Mouse (Mus musculus): ENCODE measurements at regions not wholly inside any gene's neighbourhood (a gene's known extent, or its start where the extent isn't known, plus 50 kb on each side); places are given as distances from the start of the nearest gene placed in this dataset.

GRCm38 (mm10) chr3:148762541-148763225 lies 227.7 kb downstream of the Adgrl2 start:
- DNase-seq (ENCODE audit: low spot score): no peak

DNA sequence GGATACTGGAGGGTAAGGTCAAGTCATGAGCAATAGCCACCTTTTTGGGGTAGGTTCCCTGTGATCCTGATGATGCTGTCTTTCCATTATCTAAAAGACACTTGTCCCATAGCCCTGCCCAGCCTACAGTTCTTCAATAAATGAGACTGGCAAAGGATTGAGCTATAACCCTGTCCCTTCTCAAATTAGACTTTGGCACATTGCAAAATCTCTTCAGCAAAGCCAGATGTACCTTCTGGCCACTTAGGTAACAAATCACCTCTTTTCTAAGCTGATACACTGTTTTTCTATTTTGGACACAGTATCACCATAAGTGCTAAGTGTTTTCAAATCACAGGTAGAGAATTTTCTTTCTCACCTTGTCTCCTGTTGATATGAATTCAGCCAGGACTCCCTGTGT lies 228.8 kb downstream of the Adgrl2 start:
- DNase-seq (ENCODE audit: low spot score): no peak

DNA sequence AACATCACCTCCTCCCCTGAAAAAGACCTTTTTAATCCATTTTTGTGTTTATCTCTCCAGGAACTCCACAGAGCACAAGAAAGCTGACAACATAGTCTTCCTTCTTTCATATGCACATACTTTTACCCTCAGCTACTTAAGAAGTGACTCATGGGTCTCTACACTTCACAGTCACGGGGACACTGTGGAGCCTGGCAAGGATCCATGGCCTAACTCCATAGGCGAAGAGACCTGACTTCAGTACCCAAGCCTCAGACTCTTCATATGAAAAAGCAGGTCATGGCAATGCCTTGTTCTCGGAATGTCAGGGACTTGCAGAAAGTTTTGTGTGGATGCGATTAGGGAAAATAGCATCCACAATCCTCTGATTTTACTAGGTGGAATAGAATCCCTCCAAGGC lies 230.9 kb downstream of the Adgrl2 start:
- no peak for DNase-seq (ENCODE audit: low spot score)

- no peak for DNase-seq (ENCODE audit: low spot score)
Measured at GRCm38 (mm10) chr3:148746234-148746633, 244.1 kb downstream of the Adgrl2 start.

DNA sequence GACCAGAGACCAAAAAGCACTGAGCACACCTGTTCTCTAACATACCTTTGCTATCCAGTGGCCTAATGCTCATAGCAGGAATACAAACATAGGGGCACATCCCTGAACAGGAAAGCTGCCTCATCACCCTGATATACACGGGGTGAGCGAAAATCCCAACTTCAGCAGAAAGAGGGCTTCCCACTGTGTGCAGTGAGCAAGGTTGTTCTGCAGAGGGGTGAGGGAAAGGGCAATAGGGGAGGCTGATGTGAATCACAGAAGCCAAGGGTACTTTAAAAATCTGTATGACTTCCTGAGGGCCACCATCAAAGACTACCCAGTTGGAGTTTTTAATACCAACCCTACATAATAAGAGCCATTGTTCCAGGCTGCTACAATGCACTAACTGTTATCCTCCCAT lies 245.7 kb downstream of the Adgrl2 start:
- DNase-seq (ENCODE audit: low spot score): no peak

DNA sequence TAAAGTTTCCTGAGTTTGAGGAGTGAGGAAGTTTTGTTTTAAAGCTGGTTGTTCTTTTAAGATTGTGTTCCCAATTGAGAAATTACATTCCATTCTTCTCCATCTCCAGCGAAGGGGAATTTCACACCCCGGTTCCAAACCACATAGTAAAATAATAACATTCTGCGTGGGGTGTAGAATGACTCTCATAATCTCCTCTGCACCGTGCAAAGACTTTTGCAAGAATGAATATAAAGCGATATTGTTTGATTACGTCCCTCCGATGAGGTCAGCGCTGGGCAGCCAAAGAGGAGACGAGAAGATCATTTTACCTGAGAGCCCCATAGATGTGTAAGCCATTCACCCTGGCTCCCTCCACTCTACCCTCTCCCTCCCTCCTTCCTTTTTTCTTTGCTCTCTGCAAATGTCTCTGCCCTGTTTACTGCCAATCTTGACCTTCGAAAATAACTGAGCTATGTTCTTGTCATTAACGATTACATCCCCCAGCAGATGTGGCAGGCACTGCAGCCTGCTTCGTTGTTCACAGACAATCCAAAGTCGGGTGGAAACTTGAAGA lies 256.1 kb downstream of the Adgrl2 start:
- no peak for DNase-seq (ENCODE audit: low spot score)

DNA sequence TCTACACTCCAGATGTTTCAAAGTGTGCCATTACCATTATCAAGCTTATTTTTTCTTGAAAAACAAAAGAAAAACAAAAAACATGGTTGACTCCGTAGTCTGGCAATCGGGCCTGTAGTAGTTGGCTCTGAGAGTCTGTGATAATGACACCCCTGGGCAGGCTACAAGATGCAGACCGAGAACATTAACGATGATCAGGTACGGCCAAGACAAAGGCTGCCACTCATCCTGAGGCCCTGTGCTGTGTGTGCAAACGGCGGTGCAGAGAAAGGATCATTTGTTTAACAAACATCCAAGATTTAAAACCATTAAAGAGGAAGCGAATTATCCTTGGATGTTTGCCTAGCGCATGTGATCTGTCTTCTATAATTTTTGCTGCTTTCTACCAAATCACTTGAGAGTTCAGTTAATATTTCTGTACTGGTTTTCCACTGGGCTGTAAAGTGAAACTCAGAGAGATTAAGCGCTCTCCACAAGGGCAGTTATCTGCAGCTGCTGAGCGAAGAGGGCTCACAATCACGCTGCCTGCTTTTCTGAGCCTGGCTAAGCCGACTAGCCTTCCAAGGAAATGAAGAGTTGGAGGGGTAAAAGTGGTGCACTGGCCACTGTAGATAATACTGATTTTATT lies 257.0 kb downstream of the Adgrl2 start:
- no peak for DNase-seq (ENCODE audit: low spot score)

- DNase-seq (ENCODE audit: low spot score): no peak
Measured at GRCm38 (mm10) chr3:148731436-148731835, 258.9 kb downstream of the Adgrl2 start.

- DNase-seq (ENCODE audit: low spot score): no peak
Measured at GRCm38 (mm10) chr3:148729242-148729680, 261.1 kb downstream of the Adgrl2 start.

DNA sequence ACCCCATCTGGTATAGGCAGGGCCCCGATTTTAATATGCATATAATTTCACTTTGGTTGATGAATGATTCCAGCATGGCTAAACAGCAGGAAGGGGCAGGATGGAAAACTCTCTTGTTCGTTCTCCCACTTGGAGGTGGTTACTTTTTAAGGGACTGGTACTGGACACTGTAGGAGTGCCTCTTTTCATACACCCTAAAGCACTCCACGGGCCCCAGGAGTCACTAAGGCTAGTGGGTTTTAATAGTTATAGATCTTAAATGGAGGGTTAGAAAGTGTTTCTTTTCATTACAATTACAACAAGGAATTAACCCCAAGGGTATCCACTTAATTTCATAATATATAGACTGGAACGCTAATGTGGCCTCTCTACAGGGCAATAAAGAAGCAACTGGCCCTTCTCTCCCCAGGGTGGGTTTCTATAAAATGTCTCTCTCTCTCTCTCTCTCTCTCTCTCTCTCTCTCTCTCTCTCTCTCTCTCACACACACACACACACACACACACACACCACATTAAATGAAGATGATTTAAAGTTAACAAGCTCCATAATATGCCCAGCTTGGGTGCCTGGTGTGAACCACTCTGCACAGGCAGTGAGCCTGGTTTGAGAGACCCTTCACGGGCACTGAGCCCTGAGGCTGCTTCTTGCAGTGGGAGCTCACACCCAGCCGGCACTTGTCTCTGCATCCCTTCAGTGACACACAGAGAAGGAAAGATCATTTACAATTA lies 261.7 kb downstream of the Adgrl2 start:
- DNase-seq (ENCODE audit: low spot score): no peak

GRCm38 (mm10) chr3:148726596-148727331 lies 263.6 kb downstream of the Adgrl2 start:
- DNase-seq (ENCODE audit: low spot score): no peak

GRCm38 (mm10) chr3:148696555-148696954 lies 293.8 kb downstream of the Adgrl2 start:
- no peak for DNase-seq (ENCODE audit: low spot score)

DNA sequence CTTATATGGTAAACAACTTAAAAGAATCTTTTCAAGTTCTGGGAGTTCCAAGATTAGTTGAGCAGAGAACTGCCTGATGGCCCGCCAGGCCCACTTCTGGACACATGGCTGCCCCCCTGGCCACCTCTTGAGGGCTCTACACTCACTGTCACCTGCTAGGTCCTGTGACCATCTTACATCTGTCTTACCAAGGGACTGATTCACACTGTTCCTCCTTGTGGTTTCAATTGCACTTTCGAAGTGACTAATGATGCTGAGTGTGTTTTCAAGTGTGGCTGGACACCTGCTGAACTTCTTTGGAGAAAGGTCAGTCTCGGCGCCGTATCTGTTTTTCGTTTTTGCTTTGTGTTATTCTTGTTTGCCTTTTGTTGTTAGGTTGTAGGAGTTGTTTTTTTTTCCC lies 294.9 kb downstream of the Adgrl2 start:
- DNase-seq (ENCODE audit: low spot score): no peak

GRCm38 (mm10) chr3:148683181-148683580 lies 307.2 kb downstream of the Adgrl2 start:
- no peak for DNase-seq (ENCODE audit: low spot score)

DNA sequence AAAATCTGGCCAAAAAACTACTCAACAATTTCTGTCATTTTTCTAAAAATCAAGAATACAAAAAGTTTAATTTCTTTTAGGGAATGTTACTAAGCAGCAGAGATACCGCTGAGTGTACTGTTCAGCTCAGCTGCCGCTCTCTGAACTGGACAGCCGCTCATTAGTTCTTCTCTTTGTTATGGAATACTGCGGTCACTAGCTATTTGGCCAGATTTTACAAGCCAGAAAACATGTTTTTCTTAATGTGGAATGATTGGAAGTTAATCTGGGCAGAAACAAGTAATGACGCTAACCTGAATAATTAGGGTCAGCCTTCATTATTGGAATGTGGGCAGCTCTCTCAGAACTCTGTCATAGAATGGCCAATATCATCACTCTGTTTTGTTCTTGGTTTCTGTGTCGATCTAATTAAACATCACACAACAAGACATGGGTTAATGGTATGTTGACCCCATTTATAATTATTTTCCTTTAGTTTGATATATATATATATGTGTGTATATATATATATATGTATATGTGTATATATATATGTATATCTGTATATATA lies 307.8 kb downstream of the Adgrl2 start:
- DNase-seq (ENCODE audit: low spot score): no peak

- no peak for DNase-seq (ENCODE audit: low spot score)
Measured at GRCm38 (mm10) chr3:148681186-148681585, 309.2 kb downstream of the Adgrl2 start.

- DNase-seq (ENCODE audit: low spot score): no peak
Measured at GRCm38 (mm10) chr3:148680737-148681136, 309.6 kb downstream of the Adgrl2 start.

GRCm38 (mm10) chr3:148680086-148680485 lies 310.3 kb downstream of the Adgrl2 start:
- no peak for DNase-seq (ENCODE audit: low spot score)

DNA sequence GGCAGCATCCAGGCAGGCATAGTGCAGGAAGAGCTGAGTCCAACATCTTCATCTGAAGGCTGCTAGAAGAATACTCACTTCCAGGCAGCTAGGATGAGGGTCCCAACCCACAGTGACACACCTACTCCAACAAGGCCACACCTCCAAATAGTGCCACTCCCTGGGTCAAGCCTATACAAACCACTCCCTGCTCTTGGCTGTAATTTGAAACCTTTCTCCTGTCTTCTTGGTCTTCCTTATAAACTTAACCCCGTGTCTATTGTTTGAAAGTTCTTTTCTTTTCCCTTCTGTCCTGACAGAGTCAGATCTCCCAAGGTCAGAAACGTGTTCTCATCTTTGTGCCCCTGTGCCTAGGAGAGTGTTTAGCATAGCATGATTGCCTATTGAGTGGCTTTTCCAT lies 311.2 kb downstream of the Adgrl2 start:
- DNase-seq (ENCODE audit: low spot score): no peak

DNA sequence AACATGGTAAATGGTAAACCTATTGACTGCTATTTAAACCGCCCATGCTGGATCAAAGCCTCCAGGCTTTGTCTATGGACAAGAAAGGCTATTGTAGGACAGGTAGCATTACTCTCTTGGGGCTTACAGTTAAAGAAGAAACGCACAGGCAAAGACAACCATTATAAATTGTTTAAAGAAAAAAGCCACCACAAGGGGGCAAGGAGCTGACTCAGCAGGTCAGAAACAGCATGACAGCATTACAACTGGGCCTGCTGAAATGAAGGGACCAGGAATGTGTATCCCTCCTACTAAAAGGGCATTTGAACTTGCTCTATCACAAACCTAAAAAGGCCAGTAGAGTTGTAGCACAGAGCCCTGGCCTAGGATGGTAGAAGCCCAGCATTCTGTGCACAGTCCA lies 314.3 kb downstream of the Adgrl2 start:
- no peak for DNase-seq (ENCODE audit: low spot score)

DNA sequence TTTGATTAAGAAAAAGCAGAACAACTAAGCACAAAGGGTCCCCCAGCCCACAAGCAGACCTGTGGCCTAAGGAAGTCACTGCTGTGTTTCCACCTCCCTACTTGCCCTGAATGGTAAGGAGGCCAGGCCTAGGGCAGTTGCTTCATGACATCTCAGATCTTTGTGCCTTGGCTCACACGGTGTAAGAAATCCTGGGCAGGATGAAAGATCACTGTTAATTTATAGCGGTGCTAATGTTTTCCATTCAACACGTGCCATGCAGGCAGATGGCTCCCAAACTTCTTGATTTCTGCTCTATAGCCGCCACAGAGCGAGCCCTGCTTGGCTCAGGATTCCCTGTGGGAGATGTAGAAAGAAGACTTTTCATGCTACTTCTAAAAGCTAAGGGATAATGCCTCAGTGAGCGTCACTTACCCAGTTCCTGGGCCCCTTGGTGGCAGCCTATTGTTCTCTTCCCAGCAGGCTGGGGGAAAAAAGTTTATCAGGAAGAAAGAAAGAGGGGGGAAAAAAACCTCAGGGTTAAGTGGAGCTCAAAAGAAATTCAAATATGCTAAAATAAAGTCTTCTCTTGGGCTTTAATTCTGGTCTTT lies 327.4 kb downstream of the Adgrl2 start:
- DNase-seq (ENCODE audit: low spot score): no peak

- DNase-seq (ENCODE audit: low spot score): no peak
Measured at GRCm38 (mm10) chr3:148659024-148659423, 331.3 kb downstream of the Adgrl2 start.

All from layer of hippocampus, adult 11-12 months (tissue).